Mouse (Mus musculus) liver, adult 10 weeks (tissue): Measurements from ENCODE around the gene Wfdc12. TPM values are rescaled to one million over a fixed set of nuclear protein-coding genes. Genes with fewer than 3 reads are reported as not detected.

ENCODE experiments used
- polyA plus RNA-seq: library from polyadenylated mRNA; stranded (reverse); fragments of 350-450 nt; fragmentation: Illumina TruSeq; extraction: RNeasy Lipid Tissue Mini Kit (QIAGEN cat#74804); gene quantifications from one replicate; pipeline ENCODE4 v1.2.3, GENCODE M21; 2014; ENCODE audit warnings: low read depth, low replicate concordance

Gene Wfdc12
- polyA plus RNA-seq = not detected

DNA sequence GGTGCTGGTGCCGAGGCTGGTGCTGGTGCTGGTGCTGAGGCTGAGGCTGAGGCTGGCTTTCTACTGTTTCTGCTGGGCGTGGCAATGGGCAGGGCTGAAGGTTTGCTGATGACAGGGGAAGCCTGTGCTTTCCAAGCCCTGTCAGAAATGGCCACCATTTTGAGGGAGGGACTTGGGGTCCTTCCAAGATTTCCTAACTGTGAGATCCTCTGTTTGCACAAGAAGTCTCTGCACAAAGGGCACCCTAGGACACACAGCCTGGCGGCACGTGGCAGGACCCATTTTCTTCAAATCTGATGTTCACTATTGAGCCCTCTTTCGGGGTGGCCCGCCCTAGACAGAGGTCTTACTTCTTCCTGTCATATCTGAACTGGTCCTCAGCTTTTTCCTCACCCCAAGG is at the start of gene Wfdc12:
Gene Wfdc12 (minus strand): TSS at position 33 of the 400 bp plus-strand sequence.

GRCm38 (mm10) chr2:164238366-164238765 is 48.0 kb upstream of the Wfdc12 start, which contains the start of gene Svs2:
Gene Svs2, minus strand, starts transcription at chr2:164238466.

DNA sequence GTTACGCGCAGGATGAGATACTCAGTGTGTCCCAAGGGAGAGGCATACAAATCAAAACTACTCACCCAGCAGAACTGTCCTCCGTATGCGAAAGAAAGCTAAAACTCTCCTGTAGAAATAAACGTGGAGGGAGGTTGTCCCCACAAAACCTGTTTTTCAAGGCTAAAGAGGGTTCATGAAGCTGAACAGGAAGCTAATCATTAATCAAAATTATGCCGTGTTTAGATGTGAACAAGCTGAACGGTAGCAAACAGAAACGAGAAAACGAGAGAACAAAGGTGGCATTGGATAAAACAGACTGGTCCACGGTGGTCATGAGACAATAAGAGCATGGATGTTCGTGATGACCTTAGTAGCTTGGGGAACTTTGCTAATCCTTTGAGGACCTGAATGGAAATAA is 31.1 kb upstream of the Wfdc12 start, which contains the start of gene Wfdc15b:
Gene Wfdc15b (minus strand): TSS at position 139 of the 400 bp plus-strand sequence.

GRCm38 (mm10) chr2:164199626-164200327 is 9.4 kb upstream of the Wfdc12 start, which contains the start of gene Wfdc15a:
Gene Wfdc15a, minus strand, starts transcription at chr2:164200130.

GRCm38 (mm10) chr2:164182692-164183255 is 7.6 kb downstream of the Wfdc12 start, which contains the start of gene Wfdc5:
Gene Wfdc5, minus strand, starts transcription at chr2:164182742.

GRCm38 (mm10) chr2:164170902-164171301 is 19.5 kb downstream of the Wfdc12 start, which contains the start of gene Kcns1:
Gene Kcns1, minus strand, starts transcription at chr2:164171113.

Other genes starting within 250 kb of the Wfdc12 start
- 91.6 TPM for gene Ywhab, start 195.6 kb downstream of the Wfdc12 start, polyA plus RNA-seq
- gene Pabpc1l, start 165.2 kb downstream of the Wfdc12 start, polyA plus RNA-seq = not detected
- gene Stk4, start 120.3 kb downstream of the Wfdc12 start, polyA plus RNA-seq = 24.6 TPM
- 3.7 TPM for gene Tomm34, start 119.4 kb downstream of the Wfdc12 start, polyA plus RNA-seq
- not detected for gene Kcns1, start 19.5 kb downstream of the Wfdc12 start, polyA plus RNA-seq
- not detected for gene Wfdc5, start 7.9 kb downstream of the Wfdc12 start, polyA plus RNA-seq
- not detected for gene Wfdc15a, start 9.5 kb upstream of the Wfdc12 start, polyA plus RNA-seq
- gene Wfdc15b, start 31.1 kb upstream of the Wfdc12 start, polyA plus RNA-seq = not detected
- not detected for gene Svs2, start 47.9 kb upstream of the Wfdc12 start, polyA plus RNA-seq
- gene Svs3b, start 66.0 kb upstream of the Wfdc12 start, polyA plus RNA-seq = not detected
- gene Svs4, start 87.9 kb upstream of the Wfdc12 start, polyA plus RNA-seq = not detected
- not detected for gene Svs3a, start 98.7 kb upstream of the Wfdc12 start, polyA plus RNA-seq
- not detected for gene Svs6, start 126.1 kb upstream of the Wfdc12 start, polyA plus RNA-seq
- gene Svs5, start 142.1 kb upstream of the Wfdc12 start, polyA plus RNA-seq = not detected
- 0.66 TPM for gene Slpi, start 198.5 kb upstream of the Wfdc12 start, polyA plus RNA-seq
- gene Rbpjl, start 212.5 kb upstream of the Wfdc12 start, polyA plus RNA-seq = not detected
- gene Matn4, start 214.6 kb upstream of the Wfdc12 start, polyA plus RNA-seq = not detected